21 mouse cellular contexts compared by ENCODE assay signal in genomic region chr8:4154878-4155277, GRCm38 (mm10). TPM values are rescaled to one million over a fixed set of nuclear protein-coding genes. Genes with fewer than 3 reads are reported as not detected.
DNase-seq lines count a peak whose midpoint lies in the region; ATAC-seq and TF ChIP-seq lines count a peak whose summit lies in the region.
"Had no signal": no experiment of that assay in that cellular context is flagged by ENCODE, and none has a peak within 500 bp of the region (broad histone marks: within the 10 kb centered on the region; RNA-seq: fewer than 3 reads in every experiment).

No protein-coding gene starts in this region.

- no peak overlapping the region for H3K9ac ChIP-seq in intestine, embryonic 15.5 days
- H3K9ac ChIP-seq in intestine, postnatal 0 days (ENCODE audit: low read depth, low read length), result no peak overlapping the region
- H3K9ac ChIP-seq in intestine, embryonic 16.5 days (ENCODE audit: low read depth, low read length), result no peak overlapping the region

- no peaks in the 10 kb centered on the region for H3K9me3 ChIP-seq in intestine, embryonic 15.5 days
- peaks cover 10% of the 10 kb centered on the region; the same call in 1 of the 2 replicates for H3K9me3 ChIP-seq in intestine, postnatal 0 days (ENCODE audit: control insufficient read depth)
- 0 out of 2 replicates have a peak, but pooled peaks cover 3% of the 10 kb centered on the region for H3K9me3 ChIP-seq in intestine, embryonic 16.5 days (ENCODE audit: control insufficient read depth, low read length)
- H3K9me3 ChIP-seq: G1E had no signal

- no peaks in the 10 kb centered on the region for H3K27me3 ChIP-seq in intestine, embryonic 15.5 days (replicated peaks)
- H3K27me3 ChIP-seq in intestine, postnatal 0 days (replicated peaks; ENCODE audit: control insufficient read depth, insufficient read depth, low read length), result peaks cover 12% of the 10 kb centered on the region
- H3K27me3 ChIP-seq in intestine, embryonic 16.5 days (replicated peaks; ENCODE audit: control insufficient read depth, insufficient read depth, low read length), result no peaks in the 10 kb centered on the region

- no peaks in the 10 kb centered on the region for H3K36me3 ChIP-seq in intestine, embryonic 15.5 days
- no peaks in the 10 kb centered on the region for H3K36me3 ChIP-seq in intestine, postnatal 0 days (ENCODE audit: control insufficient read depth, insufficient read depth)
- no peaks in the 10 kb centered on the region for H3K36me3 ChIP-seq in intestine, embryonic 16.5 days (ENCODE audit: control insufficient read depth, insufficient read depth, low read length)
- H3K36me3 ChIP-seq: G1E had no signal

- no peak for DNase-seq in adrenal gland, adult (ENCODE audit: inconsistent age in 2 of 2, low spot score in 1 of 2)
- DNase-seq: adrenal gland, adult 2 months; adrenal gland, adult 8-10 months; adrenal gland, postnatal 10 days; adrenal gland, postnatal 14 days; adrenal gland, postnatal 25 days; adrenal gland, postnatal 36 days; B cell, adult 2 months; cerebellum, adult 11 months; cerebellum, adult 11-12 months; cerebellum, adult 18-20 months; cerebellum, adult 2 months had no signal

- no peak overlapping the region for H3K27ac ChIP-seq in intestine, embryonic 15.5 days
- no peak overlapping the region for H3K27ac ChIP-seq in intestine, postnatal 0 days (ENCODE audit: low read depth, low read length)
- H3K27ac ChIP-seq in intestine, embryonic 16.5 days (ENCODE audit: low read length), result no peak overlapping the region

- H3K4me2 ChIP-seq in intestine, embryonic 15.5 days (replicated peaks), result no peak overlapping the region
- no peak overlapping the region for H3K4me2 ChIP-seq in intestine, postnatal 0 days (replicated peaks; ENCODE audit: low read depth)
- H3K4me2 ChIP-seq in intestine, embryonic 16.5 days (ENCODE audit: low read depth, low read length), result no peak overlapping the region

- no peaks in the 10 kb centered on the region for H3K4me1 ChIP-seq in intestine, embryonic 15.5 days (replicated peaks)
- H3K4me1 ChIP-seq in intestine, postnatal 0 days (replicated peaks; ENCODE audit: control insufficient read depth, insufficient read depth, low read length), result no peaks in the 10 kb centered on the region
- H3K4me1 ChIP-seq in intestine, embryonic 16.5 days (ENCODE audit: control insufficient read depth, insufficient read depth, low read length), result no peaks in the 10 kb centered on the region

- no peak overlapping the region for H3K4me3 ChIP-seq in intestine, embryonic 15.5 days (replicated peaks)
- no peak overlapping the region for H3K4me3 ChIP-seq in intestine, postnatal 0 days (ENCODE audit: low read depth, low read length)
- H3K4me3 ChIP-seq in intestine, embryonic 16.5 days (ENCODE audit: low read length), result no peak overlapping the region

- no peak for TF ChIP-seq CTCF in intestine, postnatal 0 days (IDR thresholded peaks at IDR 0.05; ENCODE audit: low read depth)

- ATAC-seq in intestine, embryonic 15.5 days, result peak; percentile 55; the same call in 1 of the 2 replicates
- no peak for ATAC-seq in intestine, postnatal 0 days
- ATAC-seq in intestine, embryonic 16.5 days, result peak; percentile 66
- ATAC-seq: activated CD4-positive, CD25-positive, alpha-beta regulatory T cell, adult 4 months; CD4-positive, CD25-positive, alpha-beta regulatory T cell, adult 4 months; Patski had no signal

RNA-seq across cellular contexts. Expression of gene Evi5l, which starts 11.5 kb away (rescaled TPM):
- 18.9 and 19.3 TPM in 2 replicates for polyA plus RNA-seq in intestine, embryonic 15.5 days (2015; fragmentation: Nextera tagmentation; extraction: Ambion mirVana)
- polyA plus RNA-seq in intestine, postnatal 0 days (2015; fragmentation: Nextera tagmentation; extraction: Ambion mirVana), result 6.6 and 8.3 TPM in 2 replicates
- polyA plus RNA-seq in intestine, embryonic 16.5 days (2015; fragmentation: Nextera tagmentation; extraction: Ambion mirVana), result 19.1 and 19.2 TPM in 2 replicates

RNA-seq across cellular contexts. Expression of gene Cd209g, which starts 21.0 kb away (rescaled TPM):
- not detected in 2 replicates for polyA plus RNA-seq in intestine, embryonic 15.5 days (2015; fragmentation: Nextera tagmentation; extraction: Ambion mirVana)
- not detected in 2 replicates for polyA plus RNA-seq in intestine, postnatal 0 days (2015; fragmentation: Nextera tagmentation; extraction: Ambion mirVana)
- polyA plus RNA-seq in intestine, embryonic 16.5 days (2015; fragmentation: Nextera tagmentation; extraction: Ambion mirVana), result not detected in 2 replicates
- polyA plus RNA-seq: activated CD4-positive, CD25-positive, alpha-beta regulatory T cell, adult 4 months; brain, embryonic 14.5 days; C2C12; G1E; Patski had no signal

RNA-seq across cellular contexts. Expression of gene Cd209f, which starts 49.2 kb away (rescaled TPM):
- not detected in 2 replicates for polyA plus RNA-seq in intestine, embryonic 15.5 days (2015; fragmentation: Nextera tagmentation; extraction: Ambion mirVana)
- polyA plus RNA-seq in intestine, postnatal 0 days (2015; fragmentation: Nextera tagmentation; extraction: Ambion mirVana), result 0.33 TPM in 1 of 2 replicates, not detected in the other
- polyA plus RNA-seq in intestine, embryonic 16.5 days (2015; fragmentation: Nextera tagmentation; extraction: Ambion mirVana), result 0.21 TPM in 1 of 2 replicates, not detected in the other
- polyA plus RNA-seq: activated CD4-positive, CD25-positive, alpha-beta regulatory T cell, adult 4 months; C2C12; Patski had no signal
